Mouse (Mus musculus): ENCODE measurements around the gene Paqr6. TPM values are rescaled to one million over a fixed set of nuclear protein-coding genes. Genes with fewer than 3 reads are reported as not detected.
"Not testable (repeated sequence)": the region's sequence is repeated elsewhere in the genome, so short reads cannot be mapped to it uniquely, and the experiment has no call there.

The Paqr6 gene
- total RNA-seq, 2 experiments from 2014 or later, result 14.8 to 16.5 TPM

GRCm38 (mm10) chr3:88350732-88351131 is 13.7 kb upstream of the Paqr6 start:
- no peak for DNase-seq (ENCODE audit: low spot score in 2 of 2)
- H3K27ac ChIP-seq, result no peak overlapping the region; the same call in 1 of the 2 replicates
- H3K4me3 ChIP-seq, result no peak overlapping the region
- no peak for TF ChIP-seq CTCF (conservative IDR thresholded peaks at IDR 0.05)

GRCm38 (mm10) chr3:88352907-88353306 is 11.5 kb upstream of the Paqr6 start:
- DNase-seq (ENCODE audit: low spot score in 2 of 2), result no peak
- Histone ChIP-seq H3K4me3 (no peak overlapping the region), H3K27ac (no peak overlapping the region)
- no peak for TF ChIP-seq CTCF (conservative IDR thresholded peaks at IDR 0.05)

GRCm38 (mm10) chr3:88354396-88355165 is 9.8 kb upstream of the Paqr6 start:
- no peak for DNase-seq (ENCODE audit: low spot score in 2 of 2)
- Histone ChIP-seq H3K4me3 (no peak overlapping the region), H3K27ac (peak overlapping the region; percentile 61; the same call in 1 of the 2 replicates)
- TF ChIP-seq CTCF (conservative IDR thresholded peaks at IDR 0.05), result peak; percentile 67

- Histone ChIP-seq H3K27ac (peak overlapping the region; percentile 89), H3K4me3 (no peak overlapping the region)
- no peak for TF ChIP-seq CTCF (conservative IDR thresholded peaks at IDR 0.05)
- DNase-seq (ENCODE audit: low spot score in 2 of 2), result no peak
Observed at GRCm38 (mm10) chr3:88359584-88359983, 4.8 kb upstream of the Paqr6 start.

GRCm38 (mm10) chr3:88359989-88360388 is 4.4 kb upstream of the Paqr6 start:
- TF ChIP-seq CTCF (conservative IDR thresholded peaks at IDR 0.05), result no peak
- no peak for DNase-seq (ENCODE audit: low spot score in 2 of 2)
- H3K4me3 ChIP-seq, result no peak overlapping the region
- H3K27ac ChIP-seq, result peak overlapping the region; percentile 89

- Histone ChIP-seq H3K27ac (peak overlapping the region; percentile 89), H3K4me3 (no peak overlapping the region)
- no peak for DNase-seq (ENCODE audit: low spot score in 2 of 2)
- TF ChIP-seq CTCF (conservative IDR thresholded peaks at IDR 0.05), result no peak
Observed at GRCm38 (mm10) chr3:88361096-88361495, 3.3 kb upstream of the Paqr6 start.

GRCm38 (mm10) chr3:88361612-88362313 is 2.6 kb upstream of the Paqr6 start:
- Histone ChIP-seq H3K27ac (peak overlapping the region; percentile 89), H3K4me3 (no peak overlapping the region)
- no peak for TF ChIP-seq CTCF (conservative IDR thresholded peaks at IDR 0.05)
- DNase-seq (ENCODE audit: low spot score in 2 of 2), result peak; percentile 37 to 49

GRCm38 (mm10) chr3:88363700-88364099 is 684 bp upstream of the Paqr6 start:
- no peak for TF ChIP-seq CTCF (conservative IDR thresholded peaks at IDR 0.05)
- Histone ChIP-seq H3K4me3 (no peak overlapping the region), H3K27ac (peak overlapping the region; percentile 89)
- DNase-seq (ENCODE audit: low spot score in 2 of 2), result peak; percentile 52 to 71

- no peak for DNase-seq (ENCODE audit: low spot score in 2 of 2)
- H3K27ac ChIP-seq, result no peak overlapping the region
- TF ChIP-seq CTCF (conservative IDR thresholded peaks at IDR 0.05), result 0 out of 2 replicates have a peak, but pooled peaks have one; percentile 10
- no peak overlapping the region for H3K4me3 ChIP-seq
Observed at GRCm38 (mm10) chr3:88365705-88366361, 1.4 kb downstream of the Paqr6 start.

- Histone ChIP-seq H3K4me3 (peak overlapping the region; percentile 38; the same call in 1 of the 2 replicates), H3K27ac (peak overlapping the region; percentile 70; the same call in 1 of the 2 replicates)
- DNase-seq (ENCODE audit: low spot score in 2 of 2), result peak; percentile 47 to 51
Observed at GRCm38 (mm10) chr3:88366830-88367428, 2.5 kb downstream of the Paqr6 start.

GRCm38 (mm10) chr3:88367517-88367916 is 3.1 kb downstream of the Paqr6 start:
- DNase-seq (ENCODE audit: low spot score in 2 of 2); H3K27ac ChIP-seq; H3K4me3 ChIP-seq: not testable (repeated sequence)

- H3K4me3 ChIP-seq; DNase-seq (ENCODE audit: low spot score in 2 of 2); H3K27ac ChIP-seq: not testable (repeated sequence)
Observed at GRCm38 (mm10) chr3:88368511-88368910, 4.1 kb downstream of the Paqr6 start.

- not testable (repeated sequence) for H3K4me3 ChIP-seq; H3K27ac ChIP-seq; DNase-seq (ENCODE audit: low spot score in 2 of 2)
Observed at GRCm38 (mm10) chr3:88372643-88373042, 8.3 kb downstream of the Paqr6 start, which contains the start of gene Bglap3. Gene Bglap3, minus strand, starts transcription at chr3:88372743.

- H3K27ac ChIP-seq, result peak overlapping the region; percentile 53; the same call in 1 of the 2 replicates
- H3K4me3 ChIP-seq, result peak overlapping the region; percentile 18; the same call in 1 of the 2 replicates
- DNase-seq (ENCODE audit: low spot score in 2 of 2), result not testable (repeated sequence)
Observed at GRCm38 (mm10) chr3:88375750-88376626, 11.6 kb downstream of the Paqr6 start.

GRCm38 (mm10) chr3:88376644-88377043 is 12.3 kb downstream of the Paqr6 start:
- peak overlapping the region; percentile 53; the same call in 1 of the 2 replicates for H3K27ac ChIP-seq
- peak overlapping the region; percentile 18; the same call in 1 of the 2 replicates for H3K4me3 ChIP-seq
- not testable (repeated sequence) for DNase-seq (ENCODE audit: low spot score in 2 of 2)

- H3K4me3 ChIP-seq; DNase-seq (ENCODE audit: low spot score in 2 of 2); H3K27ac ChIP-seq: not testable (repeated sequence)
Observed at GRCm38 (mm10) chr3:88378599-88378998, 14.2 kb downstream of the Paqr6 start, which contains the start of gene Bglap2. Gene Bglap2, minus strand, starts transcription at chr3:88378699.
